Mouse (Mus musculus) 416B (cell line): ENCODE measurements around the gene Mctp2.
A peak's percentile ranks its signal among the peaks of the same experiment; 100 is the strongest.
"Not testable (repeated sequence)": the region's sequence is repeated elsewhere in the genome, so short reads cannot be mapped to it uniquely, and the experiment has no call there.

Source experiments
- DNase-seq: peaks from one replicate; pipeline ENCODE4 v3.0.0; 2011; ENCODE audit warnings: low read depth

Mctp2 gene

GRCm38 (mm10) chr7:72271546-72271945, 34.9 kb downstream of the Mctp2 start:
- DNase-seq: no peak

GRCm38 (mm10) chr7:72269994-72270393, 36.4 kb downstream of the Mctp2 start:
- DNase-seq: no peak

- DNase-seq: peak; percentile 21
These were observed 45.4 kb downstream of the Mctp2 start for GRCm38 (mm10) chr7:72260766-72261655.

- DNase-seq: no peak
These were observed 47.4 kb downstream of the Mctp2 start for GRCm38 (mm10) chr7:72259045-72259444.

- not testable (repeated sequence) for DNase-seq
These were observed 56.1 kb downstream of the Mctp2 start for GRCm38 (mm10) chr7:72250326-72250725.

GRCm38 (mm10) chr7:72241269-72241668, 65.1 kb downstream of the Mctp2 start:
- no peak for DNase-seq

GRCm38 (mm10) chr7:72239782-72240493, 66.5 kb downstream of the Mctp2 start:
- DNase-seq: peak; percentile 55

- peak; percentile 65 for DNase-seq
These were observed 67.8 kb downstream of the Mctp2 start for GRCm38 (mm10) chr7:72238575-72238974.

- DNase-seq: no peak
These were observed 71.9 kb downstream of the Mctp2 start for GRCm38 (mm10) chr7:72234433-72234998.

- DNase-seq: no peak
These were observed 75.1 kb downstream of the Mctp2 start for GRCm38 (mm10) chr7:72231182-72231877.

GRCm38 (mm10) chr7:72229925-72230324, 76.5 kb downstream of the Mctp2 start:
- no peak for DNase-seq

GRCm38 (mm10) chr7:72223558-72223957, 82.8 kb downstream of the Mctp2 start:
- no peak for DNase-seq

- DNase-seq: no peak
These were observed 83.9 kb downstream of the Mctp2 start for GRCm38 (mm10) chr7:72222532-72222931.

GRCm38 (mm10) chr7:72218048-72218447, 88.4 kb downstream of the Mctp2 start:
- no peak for DNase-seq

- no peak for DNase-seq
These were observed 90.7 kb downstream of the Mctp2 start for GRCm38 (mm10) chr7:72215563-72216215.

- DNase-seq: no peak
These were observed 96.2 kb downstream of the Mctp2 start for GRCm38 (mm10) chr7:72210201-72210600.

- no peak for DNase-seq
These were observed 97.1 kb downstream of the Mctp2 start for GRCm38 (mm10) chr7:72209296-72209695.

- no peak for DNase-seq
These were observed 99.6 kb downstream of the Mctp2 start for GRCm38 (mm10) chr7:72206841-72207240.

GRCm38 (mm10) chr7:72195709-72196108, 110.7 kb downstream of the Mctp2 start:
- no peak for DNase-seq

- peak; percentile 2 for DNase-seq
These were observed 113.1 kb downstream of the Mctp2 start for GRCm38 (mm10) chr7:72193304-72193703.

- no peak for DNase-seq
These were observed 124.8 kb downstream of the Mctp2 start for GRCm38 (mm10) chr7:72181651-72182050.

- no peak for DNase-seq
These were observed 137.1 kb downstream of the Mctp2 start for GRCm38 (mm10) chr7:72169320-72169719.
